Mouse (Mus musculus) lung, embryonic 14.5 days (tissue): ENCODE data around the gene Pcsk5. TPM values are rescaled to one million over a fixed set of nuclear protein-coding genes. Genes with fewer than 3 reads are reported as not detected.
"Not testable (repeated sequence)": the region's sequence is repeated elsewhere in the genome, so short reads cannot be mapped to it uniquely, and the experiment has no call there.

Source experiments
- ATAC-seq: fragments of 200-750 bp; cut with Nextera tagmentation; 2 replicates; pipeline ENCODE4 v1.8.0; 2017; ENCODE audit warnings: mild to moderate bottlenecking, moderate TSS enrichment, moderate library complexity; ENCODE audit not compliant: insufficient read depth
- DNase-seq: peaks from one replicate; pipeline ENCODE4 v3.0.0-alpha.2; 2015
- H3K27ac ChIP-seq: fragments of 300-500 bp; sonication (generic); 2 replicates; pipeline ENCODE4 v1.5.1; 2014; ENCODE audit warnings: low read depth, mild to moderate bottlenecking, moderate library complexity
- H3K27me3 ChIP-seq: fragments of 300-500 bp; sonication (generic); 2 replicates; pipeline ENCODE4 v1.6.1; 2014; ENCODE audit warnings: low read length, control low read depth; ENCODE audit not compliant: insufficient read depth
- H3K36me3 ChIP-seq: fragments of 300-500 bp; sonication (generic); 2 replicates; pipeline ENCODE4 v1.6.1; 2014; ENCODE audit warnings: control low read depth; ENCODE audit not compliant: insufficient read depth
- H3K4me1 ChIP-seq: fragments of 300-500 bp; sonication (generic); 2 replicates; pipeline ENCODE4 v1.6.1; 2014; ENCODE audit warnings: antibody characterized with exemption, control low read depth; ENCODE audit not compliant: insufficient read depth
- H3K4me2 ChIP-seq: fragments of 300-500 bp; sonication (generic); 2 replicates; pipeline ENCODE4 v1.6.1; 2014; ENCODE audit warnings: mild to moderate bottlenecking
- H3K4me3 ChIP-seq: fragments of 300-500 bp; sonication (generic); 2 replicates; pipeline ENCODE4 v1.5.1; 2014; ENCODE audit warnings: low read depth, low read length
- H3K9ac ChIP-seq: fragments of 300-500 bp; sonication (generic); 2 replicates; pipeline ENCODE4 v1.6.1; 2014
- H3K9me3 ChIP-seq: fragments of 300-500 bp; sonication (generic); 2 replicates; pipeline ENCODE4 v1.6.1; 2016; ENCODE audit warnings: low read depth, low read length, control low read depth
- CTCF ChIP-seq: IDR thresholded peaks from 2 replicates; pipeline ENCODE4 v1.5.1; 2016; ENCODE audit warnings: antibody characterized with exemption, low read depth
- WGBS: fragments of 180-500 bp; shearing (Covaris S2); extraction: QIAGEN DNeasy Blood & Tissue Kit; methylation state at CpG from one replicate; pipeline ENCODE4 v1.1.7; 2014; 5-methylcytosine and 5-hydroxymethylcytosine counted together
- polyA plus RNA-seq: library from polyadenylated mRNA; unstranded; fragments of >200 nt; fragmentation: Nextera tagmentation; extraction: Ambion mirVana; gene quantifications from 2 replicates; pipeline ENCODE4 v1.2.1, GENCODE M21; 2014

Gene Pcsk5
- polyA plus RNA-seq, 1 experiment from 2014 or later = 19.0 TPM

DNA sequence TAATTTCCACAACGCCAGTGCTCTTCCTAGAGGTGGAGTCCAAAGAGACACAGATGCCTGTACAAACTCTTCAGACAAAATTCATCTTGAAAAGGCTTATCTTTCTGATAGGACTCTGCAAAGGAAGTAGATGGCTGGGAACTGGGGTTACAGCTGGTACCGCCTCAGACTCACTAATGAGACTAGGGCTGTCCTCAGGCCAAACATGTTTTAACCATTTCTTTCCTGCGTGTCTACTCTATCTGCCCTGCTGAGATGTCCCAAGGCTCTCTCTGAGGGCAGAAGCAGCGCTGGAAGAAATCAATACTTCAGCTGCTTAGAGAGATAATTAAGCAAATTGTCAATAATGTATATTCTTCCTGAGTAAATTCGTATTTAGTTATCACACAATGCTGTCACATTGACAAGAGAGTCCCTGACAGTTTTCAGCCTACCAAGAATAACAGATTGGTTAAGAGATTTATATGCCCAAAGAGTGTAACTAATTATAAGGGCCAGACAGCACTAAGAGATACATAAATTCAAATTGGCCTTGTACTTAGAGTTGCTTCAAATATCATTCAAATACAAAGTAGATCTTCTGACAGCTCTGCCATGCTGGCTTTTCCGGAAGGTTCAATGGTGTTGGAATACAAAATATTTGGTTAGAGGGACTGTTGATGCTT lies 355.2 kb downstream of the Pcsk5 start:
- Histone ChIP-seq H3K27me3 (no peaks in the 10 kb centered on the region), H3K9me3 (no peaks in the 10 kb centered on the region), H3K4me3 (no peak overlapping the region), H3K4me1 (no peaks in the 10 kb centered on the region), H3K27ac (no peak overlapping the region), H3K36me3 (no peaks in the 10 kb centered on the region), H3K9ac (no peak overlapping the region), H3K4me2 (no peak overlapping the region)
- ATAC-seq = no peak
- no peak for DNase-seq
- 41% methylated on average over 6 of the region's 6 CpGs for WGBS
- no peak for TF ChIP-seq CTCF

DNA sequence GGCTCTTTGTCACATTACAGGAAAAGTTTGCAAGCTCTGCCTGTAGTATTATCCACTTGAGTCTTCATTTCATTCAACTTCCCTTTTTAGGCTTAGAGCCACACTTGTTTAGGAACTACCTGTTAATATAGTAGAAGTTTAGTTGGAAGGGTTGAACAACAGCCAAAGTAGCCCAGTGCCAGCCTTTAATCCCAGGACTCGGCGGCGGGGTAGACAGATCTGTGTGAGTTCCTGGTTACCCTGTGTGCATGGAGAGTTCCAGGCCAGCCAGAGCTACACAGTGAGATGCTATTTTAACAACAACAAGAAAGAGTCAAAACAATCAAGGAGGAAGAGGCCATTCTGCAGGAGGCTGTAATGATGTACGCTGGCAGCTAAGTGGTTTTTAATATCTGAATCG lies 358.0 kb downstream of the Pcsk5 start:
- 94% methylated on average over 5 of the region's 5 CpGs for WGBS
- Histone ChIP-seq H3K9ac (no peak overlapping the region), H3K4me3 (no peak overlapping the region), H3K9me3 (no peaks in the 10 kb centered on the region), H3K27me3 (no peaks in the 10 kb centered on the region), H3K4me1 (no peaks in the 10 kb centered on the region), H3K27ac (no peak overlapping the region), H3K4me2 (no peak overlapping the region), H3K36me3 (no peaks in the 10 kb centered on the region)
- TF ChIP-seq CTCF = no peak
- no peak for ATAC-seq
- no peak for DNase-seq

DNA sequence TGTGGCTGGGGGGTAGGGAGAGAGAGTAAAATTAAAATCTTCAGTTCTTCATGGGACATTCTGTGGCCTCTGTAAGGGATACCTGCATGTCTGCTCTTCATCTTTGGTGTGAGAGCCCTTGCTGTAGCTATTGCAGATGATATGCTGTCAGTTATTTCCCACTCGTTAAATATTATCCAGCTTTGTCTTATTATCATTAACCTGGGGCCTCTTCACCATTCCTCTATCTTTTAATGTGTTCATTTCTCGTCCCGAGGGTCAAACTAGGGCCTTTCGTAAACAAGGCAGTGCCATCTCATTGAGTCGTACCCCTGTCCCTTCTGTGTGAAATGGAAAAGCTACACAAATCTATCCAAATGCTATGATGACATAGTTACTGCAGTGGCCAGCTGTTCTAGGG lies 361.4 kb downstream of the Pcsk5 start:
- Histone ChIP-seq H3K4me2 (no peak overlapping the region), H3K9ac (no peak overlapping the region), H3K4me1 (no peaks in the 10 kb centered on the region), H3K27me3 (no peaks in the 10 kb centered on the region), H3K4me3 (no peak overlapping the region), H3K9me3 (no peaks in the 10 kb centered on the region), H3K27ac (no peak overlapping the region), H3K36me3 (no peaks in the 10 kb centered on the region)
- no peak for TF ChIP-seq CTCF
- no peak for ATAC-seq
- WGBS = 75% methylated on average over 5 of the region's 5 CpGs
- no peak for DNase-seq

DNA sequence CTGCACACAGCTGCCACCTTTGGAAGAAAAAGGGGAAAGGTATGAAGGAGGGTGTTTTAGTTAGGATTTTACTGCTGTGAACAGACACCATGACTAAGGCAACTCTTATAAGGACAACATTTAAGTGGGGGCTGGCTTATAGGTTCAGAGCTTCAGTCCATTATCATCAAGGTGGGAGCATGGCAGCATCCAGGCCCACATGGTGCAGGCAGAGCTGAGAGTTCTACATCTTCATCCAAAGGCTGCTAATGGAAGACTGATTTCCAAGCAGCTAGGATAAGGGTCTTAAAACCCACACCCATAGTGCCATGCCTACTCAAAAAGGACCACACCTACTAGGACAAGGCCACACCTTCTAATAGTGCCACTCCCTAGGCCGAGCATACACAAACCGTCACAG lies 364.3 kb downstream of the Pcsk5 start:
- DNase-seq, H3K9me3 ChIP-seq, H3K27me3 ChIP-seq, H3K9ac ChIP-seq, ATAC-seq, H3K27ac ChIP-seq, H3K4me3 ChIP-seq, H3K4me1 ChIP-seq, H3K4me2 ChIP-seq, H3K36me3 ChIP-seq: not testable (repeated sequence)
- 86% methylated on average over 2 of the region's 2 CpGs for WGBS

DNA sequence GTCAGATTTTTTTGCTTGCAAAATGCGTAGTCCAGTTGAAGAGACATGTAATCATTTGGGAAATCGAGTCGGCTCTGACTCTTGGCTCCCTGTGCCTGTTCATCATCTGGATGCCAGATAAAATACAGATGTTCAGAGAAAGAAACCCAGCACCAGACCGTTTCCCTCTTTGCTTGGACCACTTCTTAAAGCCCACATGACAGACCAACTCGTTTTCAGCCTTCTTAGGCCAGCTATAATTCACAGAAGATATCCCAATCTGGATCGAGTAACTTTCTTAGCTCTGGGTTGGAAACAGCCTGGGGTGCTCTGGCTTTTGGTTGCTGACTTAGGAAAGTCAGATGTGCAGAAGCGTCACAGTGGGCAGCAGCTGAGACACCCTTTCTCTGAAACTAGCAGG lies 365.6 kb downstream of the Pcsk5 start:
- no peak overlapping the region for H3K27ac ChIP-seq
- 61% methylated on average over 7 of the region's 7 CpGs for WGBS
- H3K4me2 ChIP-seq = no peak overlapping the region
- no peaks in the 10 kb centered on the region for H3K27me3 ChIP-seq
- H3K9ac ChIP-seq = no peak overlapping the region
- no peaks in the 10 kb centered on the region for H3K4me1 ChIP-seq
- no peak for TF ChIP-seq CTCF
- DNase-seq (no peak), ATAC-seq (no peak)
- H3K9me3 ChIP-seq = no peaks in the 10 kb centered on the region
- H3K4me3 ChIP-seq = no peak overlapping the region
- H3K36me3 ChIP-seq = no peaks in the 10 kb centered on the region

DNA sequence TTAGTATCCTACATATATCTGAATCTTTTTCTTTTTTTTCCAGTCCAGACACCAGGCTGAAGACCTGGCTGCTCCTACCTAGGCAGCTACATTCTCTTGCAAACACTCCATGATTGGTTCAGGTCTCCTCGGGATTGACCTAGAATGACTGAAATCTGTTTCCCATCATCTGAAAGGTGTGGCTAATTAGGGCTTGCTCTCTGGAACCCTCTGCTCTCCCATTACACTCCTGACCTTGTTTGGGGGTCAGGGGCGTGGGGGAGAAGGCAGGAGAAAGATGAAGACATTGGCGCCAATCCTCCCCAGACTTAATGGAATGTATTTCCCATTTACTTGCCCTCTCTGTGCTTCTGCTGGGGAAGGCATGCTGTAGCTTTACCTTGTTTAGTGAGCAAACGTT lies 366.2 kb downstream of the Pcsk5 start:
- ATAC-seq (no peak), DNase-seq (no peak)
- Histone ChIP-seq H3K4me1 (no peaks in the 10 kb centered on the region), H3K4me3 (no peak overlapping the region), H3K36me3 (no peaks in the 10 kb centered on the region), H3K9me3 (no peaks in the 10 kb centered on the region), H3K27ac (no peak overlapping the region), H3K4me2 (no peak overlapping the region), H3K9ac (no peak overlapping the region), H3K27me3 (no peaks in the 10 kb centered on the region)
- 69% methylated on average over 4 of the region's 4 CpGs for WGBS
- TF ChIP-seq CTCF = no peak

DNA sequence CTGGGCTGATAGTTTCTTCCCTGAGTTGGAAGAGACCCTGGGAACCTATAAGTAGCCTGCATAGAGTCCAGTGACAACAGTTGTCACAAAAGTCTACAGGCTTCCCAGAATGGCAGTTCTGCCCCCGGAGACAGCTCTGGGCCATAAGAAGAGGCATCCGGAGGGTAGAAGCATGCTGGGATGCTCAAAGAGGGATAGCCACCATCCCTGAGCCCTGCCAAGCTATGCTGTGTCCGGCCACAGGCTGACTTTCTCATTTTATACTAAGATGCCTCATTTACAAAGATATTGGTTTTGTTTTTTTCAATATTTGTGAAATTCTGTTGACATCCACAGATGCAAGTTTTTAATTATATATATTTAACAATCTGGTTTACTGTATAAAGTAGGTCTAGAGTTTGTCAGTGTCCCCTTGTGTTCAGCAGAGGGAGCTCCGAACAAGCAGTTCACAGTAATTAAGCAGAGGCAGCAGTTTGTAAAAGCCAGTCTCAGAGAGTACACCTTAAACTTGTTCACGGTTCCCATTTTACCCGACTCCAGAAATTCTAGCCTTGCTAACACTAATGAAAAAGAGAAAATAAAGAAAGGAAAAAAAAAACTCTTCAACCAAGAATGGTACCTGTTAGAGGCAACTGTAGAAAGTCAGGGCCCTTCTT lies 369.7 kb downstream of the Pcsk5 start:
- H3K4me3 ChIP-seq = no peak overlapping the region
- H3K9ac ChIP-seq = no peak overlapping the region
- H3K9me3 ChIP-seq = no peaks in the 10 kb centered on the region
- peak; percentile 71 for TF ChIP-seq CTCF
- no peak overlapping the region for H3K27ac ChIP-seq
- H3K4me1 ChIP-seq = no peaks in the 10 kb centered on the region
- H3K27me3 ChIP-seq = no peaks in the 10 kb centered on the region
- DNase-seq (peak; percentile 75), ATAC-seq (0 out of 2 replicates have a peak, but pooled peaks have one; percentile 52)
- H3K4me2 ChIP-seq = no peak overlapping the region
- WGBS = 48% methylated on average over 6 of the region's 6 CpGs
- H3K36me3 ChIP-seq = no peaks in the 10 kb centered on the region
